Mouse (Mus musculus): ENCODE results near the gene Pyy. TPM values are rescaled to one million over a fixed set of nuclear protein-coding genes. Genes with fewer than 3 reads are reported as not detected.

Pyy gene
- polyA plus RNA-seq, 1 experiment from 2014 or later = not detected

Other genes with a start within 250 kb of the Pyy start
- gene Meox1, start 213.5 kb downstream of the Pyy start, polyA plus RNA-seq (2016; fragmentation: Nextera tagmentation; extraction: Ambion mirVana) = 11.2 and 12.1 TPM in 2 replicates
- 1.6 and 1.9 TPM in 2 replicates for gene Sost, start 140.8 kb downstream of the Pyy start, polyA plus RNA-seq (2016; fragmentation: Nextera tagmentation; extraction: Ambion mirVana)
- gene Cfap97d1, start 123.6 kb downstream of the Pyy start, polyA plus RNA-seq (2016; fragmentation: Nextera tagmentation; extraction: Ambion mirVana) = not detected in 2 replicates
- gene Dusp3, start 120.8 kb downstream of the Pyy start, polyA plus RNA-seq (2016; fragmentation: Nextera tagmentation; extraction: Ambion mirVana) = 9.2 TPM in 2 replicates
- 17.7 and 18.4 TPM in 2 replicates for gene Mpp3, start 79.4 kb downstream of the Pyy start, polyA plus RNA-seq (2016; fragmentation: Nextera tagmentation; extraction: Ambion mirVana)
- 0.38 and 0.45 TPM in 2 replicates for gene Cd300lg, start 66.3 kb downstream of the Pyy start, polyA plus RNA-seq (2016; fragmentation: Nextera tagmentation; extraction: Ambion mirVana)
- gene Mpp2, start 19.3 kb downstream of the Pyy start, polyA plus RNA-seq (2016; fragmentation: Nextera tagmentation; extraction: Ambion mirVana) = 11.5 and 16.6 TPM in 2 replicates
- not detected in 2 replicates for gene Ppy, start 6.5 kb downstream of the Pyy start, polyA plus RNA-seq (2016; fragmentation: Nextera tagmentation; extraction: Ambion mirVana)
- gene Nags, start 37.7 kb upstream of the Pyy start, polyA plus RNA-seq (2016; fragmentation: Nextera tagmentation; extraction: Ambion mirVana) = 0.09 and 0.20 TPM in 2 replicates
- 34.0 and 39.6 TPM in 2 replicates for gene Tmem101, start 48.6 kb upstream of the Pyy start, polyA plus RNA-seq (2016; fragmentation: Nextera tagmentation; extraction: Ambion mirVana)
- gene Lsm12, start 77.5 kb upstream of the Pyy start, polyA plus RNA-seq (2016; fragmentation: Nextera tagmentation; extraction: Ambion mirVana) = 125 and 146 TPM in 2 replicates
- 41.4 and 41.6 TPM in 2 replicates for gene G6pc3, start 81.8 kb upstream of the Pyy start, polyA plus RNA-seq (2016; fragmentation: Nextera tagmentation; extraction: Ambion mirVana)
- gene Hdac5, start 122.3 kb upstream of the Pyy start, polyA plus RNA-seq (2016; fragmentation: Nextera tagmentation; extraction: Ambion mirVana) = 36.4 and 50.2 TPM in 2 replicates
- gene BC030867, start 141.1 kb upstream of the Pyy start, polyA plus RNA-seq (2016; fragmentation: Nextera tagmentation; extraction: Ambion mirVana) = 33.4 and 35.7 TPM in 2 replicates
- gene Asb16, start 160.9 kb upstream of the Pyy start, polyA plus RNA-seq (2016; fragmentation: Nextera tagmentation; extraction: Ambion mirVana) = 0.06 and 0.08 TPM in 2 replicates
- 37.3 and 44.0 TPM in 2 replicates for gene Tmub2, start 177.1 kb upstream of the Pyy start, polyA plus RNA-seq (2016; fragmentation: Nextera tagmentation; extraction: Ambion mirVana)
- gene Atxn7l3, start 188.8 kb upstream of the Pyy start, polyA plus RNA-seq (2016; fragmentation: Nextera tagmentation; extraction: Ambion mirVana) = 16.6 and 20.1 TPM in 2 replicates
- 102 and 108 TPM in 2 replicates for gene Ubtf, start 211.9 kb upstream of the Pyy start, polyA plus RNA-seq (2016; fragmentation: Nextera tagmentation; extraction: Ambion mirVana)

Measured in limb, embryonic 10.5 days (tissue).